Comparison of ENCODE assay signal across 11 mouse cellular contexts in the genomic region with DNA sequence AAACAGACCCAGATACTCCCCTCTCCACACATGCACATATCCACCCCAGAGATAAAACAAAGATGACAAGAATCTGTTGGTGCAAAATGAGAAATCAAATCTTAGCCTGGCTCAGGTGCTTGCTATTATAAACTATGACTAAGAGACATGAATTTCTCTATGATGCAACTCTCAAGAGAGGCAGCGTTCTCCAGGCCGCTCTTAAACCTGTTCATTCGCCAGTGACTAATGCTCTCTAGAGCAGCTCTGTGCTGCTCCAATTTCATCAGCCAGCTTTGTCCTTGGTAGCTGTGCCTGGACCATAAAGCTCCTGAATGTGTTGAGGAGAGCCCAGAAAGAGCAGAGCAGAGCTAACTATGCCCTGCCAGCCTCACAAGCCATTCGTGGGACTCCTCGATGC. TPM values are rescaled to one million over a fixed set of nuclear protein-coding genes. Genes with fewer than 3 reads are reported as not detected.
A peak's percentile ranks its signal among the peaks of the same experiment; 100 is the strongest.
DNase-seq lines count a peak whose midpoint lies in the region; ATAC-seq and TF ChIP-seq lines count a peak whose summit lies in the region.
"Had no signal": no experiment of that assay in that cellular context is flagged by ENCODE, and none has a peak within 500 bp of the region (broad histone marks: within the 10 kb centered on the region; RNA-seq: fewer than 3 reads in every experiment).

No protein-coding gene starts in this region.

- TF ChIP-seq CTCF in lung, embryonic 14.5 days (IDR thresholded peaks at IDR 0.05; ENCODE audit: low read depth), result no peak
- no peak for TF ChIP-seq CTCF in liver, postnatal 0 days (IDR thresholded peaks at IDR 0.05; ENCODE audit: low read depth)

- H3K9ac ChIP-seq in embryonic facial prominence, embryonic 14.5 days (ENCODE audit: low read depth, low read length), result no peak overlapping the region
- no peak overlapping the region for H3K9ac ChIP-seq in midbrain, embryonic 15.5 days
- peak overlapping the region; percentile 61 for H3K9ac ChIP-seq in lung, embryonic 14.5 days
- H3K9ac ChIP-seq in liver, postnatal 0 days (replicated peaks), result no peak overlapping the region
- H3K9ac ChIP-seq: stomach, embryonic 15.5 days had no signal

- peaks cover 11% of the 10 kb centered on the region; the same call in 1 of the 2 replicates for H3K27me3 ChIP-seq in embryonic facial prominence, embryonic 14.5 days (replicated peaks; ENCODE audit: control insufficient read depth, insufficient read depth, low read length)
- H3K27me3 ChIP-seq in embryonic facial prominence, embryonic 10.5 days (replicated peaks; ENCODE audit: low read depth, poor library complexity, severe bottlenecking), result peaks cover 54% of the 10 kb centered on the region
- peaks cover 76% of the 10 kb centered on the region for H3K27me3 ChIP-seq in midbrain, embryonic 10.5 days (ENCODE audit: low read depth, poor library complexity, severe bottlenecking)
- peaks cover 40% of the 10 kb centered on the region for H3K27me3 ChIP-seq in midbrain, embryonic 15.5 days (replicated peaks)
- H3K27me3 ChIP-seq in lung, embryonic 14.5 days (ENCODE audit: insufficient read depth, low read length), result no peaks in the 10 kb centered on the region
- peaks cover 9% of the 10 kb centered on the region; the same call in 1 of the 2 replicates for H3K27me3 ChIP-seq in liver, postnatal 0 days (ENCODE audit: insufficient read depth, low read length)
- H3K27me3 ChIP-seq: stomach, embryonic 15.5 days had no signal

- TF ChIP-seq EP300 in liver, postnatal 0 days (IDR thresholded peaks at IDR 0.05; ENCODE audit: low read depth), result no peak

- H3K36me3 ChIP-seq in embryonic facial prominence, embryonic 14.5 days (ENCODE audit: control insufficient read depth, insufficient read depth, low read length), result no peaks in the 10 kb centered on the region
- H3K36me3 ChIP-seq in embryonic facial prominence, embryonic 10.5 days (replicated peaks), result peaks cover 19% of the 10 kb centered on the region
- peaks cover 3% of the 10 kb centered on the region; the same call in 1 of the 2 replicates for H3K36me3 ChIP-seq in midbrain, embryonic 10.5 days
- no peaks in the 10 kb centered on the region for H3K36me3 ChIP-seq in midbrain, embryonic 15.5 days (replicated peaks)
- peaks cover 37% of the 10 kb centered on the region; the same call in 1 of the 2 replicates for H3K36me3 ChIP-seq in lung, embryonic 14.5 days (ENCODE audit: insufficient read depth)
- no peaks in the 10 kb centered on the region for H3K36me3 ChIP-seq in liver, postnatal 0 days (replicated peaks; ENCODE audit: insufficient read depth, low read length)
- H3K36me3 ChIP-seq: stomach, embryonic 15.5 days had no signal

- H3K4me3 ChIP-seq in embryonic facial prominence, embryonic 14.5 days (ENCODE audit: low read depth, low read length), result no peak overlapping the region
- no peak overlapping the region for H3K4me3 ChIP-seq in embryonic facial prominence, embryonic 10.5 days
- H3K4me3 ChIP-seq in midbrain, embryonic 10.5 days, result peak overlapping the region; percentile 30; the same call in 1 of the 2 replicates
- no peak overlapping the region for H3K4me3 ChIP-seq in midbrain, embryonic 15.5 days
- peak overlapping the region; percentile 91 for H3K4me3 ChIP-seq in lung, embryonic 14.5 days (ENCODE audit: low read depth, low read length)
- H3K4me3 ChIP-seq in liver, postnatal 0 days (ENCODE audit: low read depth, low read length), result no peak overlapping the region
- H3K4me3 ChIP-seq: stomach, embryonic 15.5 days had no signal

- no peak for ATAC-seq in embryonic facial prominence, embryonic 14.5 days (ENCODE audit: low read depth)
- no peak for ATAC-seq in midbrain, embryonic 15.5 days (replicated peaks)
- ATAC-seq in lung, embryonic 14.5 days (ENCODE audit: insufficient read depth), result no peak
- ATAC-seq in liver, postnatal 0 days, result no peak
- ATAC-seq: inflammation-experienced regulatory T-cells, adult 6 months had no signal

- 68% methylated on average over 5 of the region's 5 CpGs for WGBS in embryonic facial prominence, embryonic 14.5 days
- 65% methylated on average over 5 of the region's 5 CpGs for WGBS in embryonic facial prominence, embryonic 10.5 days
- WGBS in midbrain, embryonic 10.5 days, result 52% methylated on average over 5 of the region's 5 CpGs
- 40% methylated on average over 5 of the region's 5 CpGs for WGBS in midbrain, embryonic 15.5 days
- WGBS in lung, embryonic 14.5 days, result 51% methylated on average over 5 of the region's 5 CpGs
- WGBS in liver, postnatal 0 days (ENCODE audit: insufficient replicate concordance), result 85% methylated on average over 5 of the region's 5 CpGs

- no peak overlapping the region for H3K4me2 ChIP-seq in embryonic facial prominence, embryonic 14.5 days (ENCODE audit: low read depth, low read length)
- no peak overlapping the region for H3K4me2 ChIP-seq in midbrain, embryonic 15.5 days
- peak overlapping the region; percentile 95 for H3K4me2 ChIP-seq in lung, embryonic 14.5 days
- H3K4me2 ChIP-seq in liver, postnatal 0 days (ENCODE audit: low read depth, low read length), result no peak overlapping the region
- H3K4me2 ChIP-seq: stomach, embryonic 15.5 days had no signal

- DNase-seq in embryonic facial prominence, embryonic 14.5 days (ENCODE audit: low spot score), result peak; percentile 58
- DNase-seq in embryonic facial prominence, embryonic 10.5 days (ENCODE audit: low spot score), result no peak
- no peak for DNase-seq in midbrain, embryonic 10.5 days (ENCODE audit: low spot score)
- no peak for DNase-seq in lung, embryonic 14.5 days
- peak; percentile 50 for DNase-seq in retina, embryonic 14.5 days (ENCODE audit: low spot score)
- DNase-seq in cerebellum, postnatal 4 days (ENCODE audit: low spot score in 2 of 2), result no peak
- DNase-seq in liver, postnatal 0 days, result no peak
- DNase-seq: B cell, adult 2 months had no signal

- H3K9me3 ChIP-seq in embryonic facial prominence, embryonic 14.5 days (ENCODE audit: control insufficient read depth, low read length), result no peaks in the 10 kb centered on the region
- H3K9me3 ChIP-seq in embryonic facial prominence, embryonic 10.5 days, result no peaks in the 10 kb centered on the region
- H3K9me3 ChIP-seq in midbrain, embryonic 10.5 days (replicated peaks), result no peaks in the 10 kb centered on the region
- H3K9me3 ChIP-seq in midbrain, embryonic 15.5 days, result no peaks in the 10 kb centered on the region
- H3K9me3 ChIP-seq in lung, embryonic 14.5 days (ENCODE audit: low read depth, low read length), result no peaks in the 10 kb centered on the region
- no peaks in the 10 kb centered on the region for H3K9me3 ChIP-seq in liver, postnatal 0 days (ENCODE audit: low read length)
- H3K9me3 ChIP-seq: stomach, embryonic 15.5 days had no signal

- peaks cover 29% of the 10 kb centered on the region for H3K4me1 ChIP-seq in embryonic facial prominence, embryonic 14.5 days (ENCODE audit: control insufficient read depth, insufficient read depth, low read length)
- peaks cover 54% of the 10 kb centered on the region for H3K4me1 ChIP-seq in embryonic facial prominence, embryonic 10.5 days
- H3K4me1 ChIP-seq in midbrain, embryonic 10.5 days, result peaks cover 57% of the 10 kb centered on the region
- peaks cover 29% of the 10 kb centered on the region for H3K4me1 ChIP-seq in midbrain, embryonic 15.5 days
- H3K4me1 ChIP-seq in lung, embryonic 14.5 days (ENCODE audit: insufficient read depth), result peaks cover 3% of the 10 kb centered on the region
- H3K4me1 ChIP-seq in liver, postnatal 0 days (ENCODE audit: insufficient read depth), result peaks cover 17% of the 10 kb centered on the region

- H3K27ac ChIP-seq in embryonic facial prominence, embryonic 14.5 days (replicated peaks; ENCODE audit: low read depth, low read length), result no peak overlapping the region
- H3K27ac ChIP-seq in embryonic facial prominence, embryonic 10.5 days (replicated peaks), result no peak overlapping the region
- no peak overlapping the region; the same call in 1 of the 2 replicates for H3K27ac ChIP-seq in midbrain, embryonic 10.5 days (replicated peaks)
- no peak overlapping the region for H3K27ac ChIP-seq in midbrain, embryonic 15.5 days
- peak overlapping the region; percentile 48 for H3K27ac ChIP-seq in lung, embryonic 14.5 days (ENCODE audit: low read depth)
- H3K27ac ChIP-seq in liver, postnatal 0 days (ENCODE audit: low read depth), result no peak overlapping the region
- H3K27ac ChIP-seq: stomach, embryonic 15.5 days had no signal

RNA-seq across cellular contexts. Expression of gene Etv5, which starts 5.0 kb away (rescaled TPM):
- polyA plus RNA-seq in embryonic facial prominence, embryonic 14.5 days (2014; fragmentation: Nextera tagmentation; extraction: Ambion mirVana), result 37.5 and 43.4 TPM in 2 replicates
- polyA plus RNA-seq in embryonic facial prominence, embryonic 10.5 days (2016; fragmentation: Nextera tagmentation; extraction: Ambion mirVana), result 56.2 and 56.7 TPM in 2 replicates
- 20.6 and 24.4 TPM in 2 replicates for polyA plus RNA-seq in midbrain, embryonic 10.5 days (2016; fragmentation: Nextera tagmentation; extraction: Ambion mirVana)
- polyA plus RNA-seq in midbrain, embryonic 15.5 days (2015; fragmentation: Nextera tagmentation; extraction: Ambion mirVana), result 14.5 and 17.6 TPM in 2 replicates
- 222 and 242 TPM in 2 replicates for polyA plus RNA-seq in lung, embryonic 14.5 days (2014; fragmentation: Nextera tagmentation; extraction: Ambion mirVana)
- polyA plus RNA-seq in liver, postnatal 0 days (2015; fragmentation: Nextera tagmentation; extraction: Ambion mirVana), result 2.6 and 2.7 TPM in 2 replicates

Comparison
In these comparisons a context has a peak if more than half of its experiments do, and no peak if none do; other contexts are left out.
1. DNase-seq: peak in embryonic facial prominence, embryonic 14.5 days (single experiment) and retina, embryonic 14.5 days (single experiment); none in embryonic facial prominence, embryonic 10.5 days (single experiment), midbrain, embryonic 10.5 days (single experiment), lung, embryonic 14.5 days (single experiment), cerebellum, postnatal 4 days (0 of 2) and liver, postnatal 0 days (single experiment).
2. H3K4me3 ChIP-seq: peak in midbrain, embryonic 10.5 days (single experiment) and lung, embryonic 14.5 days (single experiment); none in embryonic facial prominence, embryonic 14.5 days (single experiment), embryonic facial prominence, embryonic 10.5 days (single experiment), midbrain, embryonic 15.5 days (single experiment) and liver, postnatal 0 days (single experiment).